Mouse (Mus musculus) retina, postnatal 7 days (tissue): ENCODE data around the gene Eepd1.
"Not testable (repeated sequence)": the region's sequence is repeated elsewhere in the genome, so short reads cannot be mapped to it uniquely, and the experiment has no call there.

Experiments used
- DNase-seq: peaks from one replicate; pipeline ENCODE4 v3.0.0-alpha.2; 2012; ENCODE audit warnings: low read depth, low spot score

Gene Eepd1

DNA sequence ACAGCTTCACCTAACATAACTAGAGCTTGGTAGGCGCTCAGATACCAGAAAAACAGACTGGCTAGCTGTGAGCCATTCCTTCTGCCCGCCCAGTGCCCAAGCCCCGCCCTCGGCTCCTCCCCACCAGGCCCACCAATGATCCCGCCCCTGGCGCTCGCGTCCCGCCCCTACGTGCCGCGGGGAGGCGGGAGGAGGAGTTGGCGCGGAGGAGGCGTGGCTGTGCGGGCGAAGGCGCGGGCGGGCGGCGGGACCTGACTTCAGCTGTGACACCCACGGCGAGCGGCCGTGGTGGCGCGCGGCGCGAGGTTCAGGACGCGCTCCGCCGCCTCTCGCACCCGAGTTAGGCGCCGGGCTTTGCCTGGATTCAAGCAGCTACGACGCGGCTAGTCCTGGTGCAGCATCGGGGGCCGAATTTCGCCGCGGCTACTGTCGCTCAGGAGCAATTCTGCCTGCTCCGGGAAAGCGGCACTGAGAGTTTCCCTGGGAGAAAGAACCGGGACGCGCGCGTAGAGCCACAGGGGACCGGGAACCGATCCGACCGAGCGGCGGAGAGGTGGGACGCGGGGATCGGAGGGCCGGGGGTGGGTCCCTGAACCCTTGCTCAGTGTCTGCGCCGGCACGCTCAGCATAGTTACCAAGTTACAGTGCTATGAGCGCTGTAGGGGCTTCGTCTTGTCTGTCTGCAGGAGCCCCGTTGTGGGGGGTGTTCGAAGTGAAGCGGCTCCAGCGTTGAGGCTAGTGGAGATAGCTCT is at the start of gene Eepd1:
TSS of gene Eepd1 (plus strand) at position 204 of the 752 bp plus-strand sequence.
- peak; percentile 87 for DNase-seq

DNA sequence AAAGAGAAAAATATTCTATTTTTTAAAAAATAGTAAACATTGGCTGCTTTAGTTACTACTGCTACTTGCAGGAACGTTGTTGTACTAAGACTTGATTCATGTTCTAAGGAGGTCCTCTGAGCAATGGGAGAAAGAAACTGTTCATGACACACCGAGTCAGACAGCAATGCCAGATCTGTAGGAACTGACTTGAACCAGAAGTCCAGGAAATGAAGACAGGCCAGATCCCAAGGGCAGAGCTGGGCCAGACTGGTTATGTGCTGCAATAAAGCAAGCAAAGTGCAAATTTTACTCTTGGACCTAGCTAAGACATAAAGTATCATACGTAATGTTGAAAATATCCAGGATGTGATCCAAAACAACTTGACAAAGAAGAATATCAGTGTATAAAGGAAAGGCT is 42.5 kb upstream of the Eepd1 start:
- no peak for DNase-seq

DNA sequence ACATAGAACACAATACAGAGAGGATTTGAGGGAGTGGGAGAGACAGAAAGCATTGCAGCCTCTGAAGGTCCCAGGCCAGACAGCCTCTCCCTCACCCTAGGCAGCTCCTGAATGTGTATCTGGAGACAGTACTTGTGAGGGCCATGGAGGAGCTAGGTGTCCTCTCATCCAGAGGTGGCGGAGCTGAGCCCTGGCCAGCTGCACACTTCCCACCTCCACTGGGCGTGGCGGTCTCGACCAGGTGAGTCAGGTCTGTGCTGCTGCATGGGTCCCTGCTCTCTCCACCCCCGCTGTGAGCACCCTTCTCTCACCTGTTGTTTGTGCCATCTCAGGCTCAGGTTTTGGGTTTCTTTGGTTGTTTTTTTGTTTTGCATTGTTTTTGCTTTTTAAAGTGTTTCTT is 41.3 kb upstream of the Eepd1 start:
- DNase-seq: not testable (repeated sequence)

DNA sequence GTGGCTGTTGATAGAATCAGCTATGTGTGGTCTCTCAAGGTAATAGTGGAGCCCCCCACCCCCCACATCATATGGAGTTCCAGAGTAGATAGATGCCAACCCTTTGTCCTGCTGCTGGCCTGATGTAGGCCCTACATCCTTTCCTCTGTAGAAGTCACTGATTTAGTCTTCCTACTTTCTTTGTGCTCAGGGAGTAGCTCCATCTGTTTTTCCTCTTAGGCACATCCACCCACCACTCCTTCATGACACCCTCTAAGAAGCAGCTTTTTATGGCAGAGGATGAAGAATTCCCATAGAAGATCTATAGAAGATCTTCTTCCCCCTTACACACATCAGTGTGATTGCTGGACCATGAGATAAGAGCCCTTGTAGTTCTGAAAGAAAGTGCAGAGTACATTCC is 39.3 kb upstream of the Eepd1 start:
- no peak for DNase-seq

DNA sequence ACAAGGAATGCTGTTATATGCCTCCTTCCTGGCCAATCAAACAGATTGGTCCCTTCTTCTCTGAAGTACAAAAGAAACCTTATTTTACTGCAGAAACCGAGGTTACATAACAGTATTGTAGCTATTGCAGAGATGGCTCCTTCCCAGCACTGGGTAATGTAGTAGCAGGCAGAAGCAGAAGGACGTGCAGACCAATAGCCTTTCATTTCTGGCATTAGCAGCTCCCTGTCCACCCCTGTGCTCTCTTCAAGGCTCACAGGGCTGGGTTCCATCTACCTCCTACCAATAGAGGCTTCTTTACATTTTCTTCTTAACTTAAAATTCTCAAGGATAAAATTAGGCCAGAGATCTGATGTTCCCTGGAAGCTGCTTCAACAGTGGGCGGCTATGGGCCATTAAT is 38.3 kb upstream of the Eepd1 start:
- DNase-seq: no peak

DNA sequence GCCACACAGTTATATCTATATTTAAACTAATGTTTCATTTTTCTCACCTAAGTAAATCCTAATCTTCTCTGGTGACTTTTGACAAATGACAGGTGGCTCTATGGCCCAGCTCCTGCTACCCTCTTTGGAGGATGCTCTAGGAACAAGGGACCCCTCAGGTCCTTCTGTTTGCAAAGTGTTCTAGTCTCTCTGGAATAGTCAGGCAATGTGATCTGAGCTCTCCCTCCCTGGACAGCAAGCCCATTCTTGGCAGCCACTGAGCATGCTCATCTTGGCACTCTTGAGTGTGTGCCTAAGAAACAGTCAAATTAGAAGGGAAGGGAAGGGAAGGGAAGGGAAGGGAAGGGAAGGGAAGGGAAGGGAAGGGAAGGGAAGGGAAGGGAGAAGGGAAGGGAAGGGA is 37.8 kb upstream of the Eepd1 start:
- no peak for DNase-seq

DNA sequence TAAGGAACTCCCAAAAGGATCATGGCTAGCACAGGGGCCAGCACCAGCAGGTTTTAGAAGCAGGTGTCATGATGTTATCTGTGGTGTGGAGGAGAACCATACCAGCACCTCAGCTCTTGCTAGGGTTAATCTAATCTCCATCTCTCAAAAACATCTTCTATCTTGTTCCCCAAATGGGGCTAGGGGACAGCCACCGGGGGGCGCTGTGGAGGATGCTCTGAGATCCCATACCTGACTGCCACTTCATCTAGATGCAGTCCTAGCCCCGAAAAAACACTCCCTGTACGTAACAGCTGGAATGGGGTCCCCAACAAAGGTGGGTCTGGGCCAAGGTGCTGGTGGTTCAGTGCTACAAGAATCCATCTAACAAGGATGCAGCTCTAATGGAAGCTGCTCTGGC is 31.0 kb upstream of the Eepd1 start:
- DNase-seq: no peak

DNA sequence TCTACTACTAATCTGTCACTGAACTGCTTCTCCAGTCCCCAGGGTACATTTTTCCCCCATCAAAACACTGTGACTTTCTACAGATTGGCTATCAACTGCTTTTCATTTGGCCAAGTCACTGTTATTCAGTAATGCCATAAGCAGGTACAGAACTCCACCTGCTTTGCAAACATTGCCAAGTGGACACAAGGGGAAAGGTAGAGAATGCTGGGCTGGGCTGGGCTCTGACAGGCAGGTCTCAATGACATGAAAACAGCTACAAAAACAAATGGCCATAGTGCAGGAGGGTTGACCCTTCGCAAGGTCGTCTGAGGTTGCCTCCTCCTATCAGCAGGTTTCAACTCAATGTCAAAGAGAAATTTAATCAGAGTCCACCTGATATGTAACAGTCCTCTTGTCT is 26.3 kb upstream of the Eepd1 start:
- DNase-seq: no peak

DNA sequence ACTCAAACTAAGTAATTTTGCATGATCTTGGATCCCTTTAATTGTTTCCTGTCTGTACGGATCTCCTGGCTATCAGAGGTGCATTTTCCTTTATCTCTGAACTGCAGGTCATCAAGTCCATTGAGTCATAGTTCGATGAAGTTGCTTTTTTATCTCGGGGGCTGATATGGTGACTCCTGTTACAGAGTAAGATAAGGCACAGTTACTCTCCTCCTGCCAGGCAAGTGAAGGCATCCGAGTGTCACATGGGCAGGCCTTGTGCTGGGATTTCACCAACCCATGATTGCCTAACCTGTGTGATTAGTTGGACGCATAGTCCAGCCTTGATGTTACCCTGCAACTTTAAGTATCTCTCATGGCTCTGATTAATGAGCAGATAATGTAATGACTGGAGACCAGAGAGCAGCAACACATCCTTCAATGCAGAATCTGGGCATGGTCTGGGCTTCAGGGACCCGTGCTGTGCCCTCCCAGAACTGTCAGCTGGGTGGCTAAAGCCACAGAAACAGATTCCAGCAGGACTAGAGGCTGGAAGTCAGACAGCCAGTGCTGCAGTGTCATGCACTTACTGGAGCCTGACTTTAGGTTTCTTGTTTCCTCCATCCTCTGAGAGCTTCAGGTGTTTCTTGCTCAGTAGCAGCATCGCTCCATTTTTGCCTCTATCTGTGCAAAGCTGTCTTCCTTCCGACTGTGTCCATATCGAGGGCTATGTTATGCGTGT is 20.4 kb upstream of the Eepd1 start:
- no peak for DNase-seq

DNA sequence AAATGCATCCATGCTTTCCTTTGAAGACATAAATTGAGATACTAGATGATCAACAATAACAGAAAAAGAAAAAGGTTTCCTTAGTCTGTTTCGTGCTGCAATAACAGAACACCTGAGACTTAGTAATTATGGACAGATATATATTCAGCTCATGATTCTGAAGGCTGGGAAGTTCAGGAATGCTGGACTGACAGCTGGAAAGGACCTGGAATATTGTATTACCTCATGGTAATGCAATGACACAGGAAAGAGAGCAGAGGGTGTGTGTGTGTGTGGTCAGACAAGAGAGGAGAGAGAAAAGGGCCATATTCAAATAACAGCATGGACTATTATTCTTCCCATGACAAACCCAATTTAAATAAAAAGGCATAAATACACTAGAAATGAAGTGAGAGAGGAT is 17.0 kb upstream of the Eepd1 start:
- DNase-seq: no peak

DNA sequence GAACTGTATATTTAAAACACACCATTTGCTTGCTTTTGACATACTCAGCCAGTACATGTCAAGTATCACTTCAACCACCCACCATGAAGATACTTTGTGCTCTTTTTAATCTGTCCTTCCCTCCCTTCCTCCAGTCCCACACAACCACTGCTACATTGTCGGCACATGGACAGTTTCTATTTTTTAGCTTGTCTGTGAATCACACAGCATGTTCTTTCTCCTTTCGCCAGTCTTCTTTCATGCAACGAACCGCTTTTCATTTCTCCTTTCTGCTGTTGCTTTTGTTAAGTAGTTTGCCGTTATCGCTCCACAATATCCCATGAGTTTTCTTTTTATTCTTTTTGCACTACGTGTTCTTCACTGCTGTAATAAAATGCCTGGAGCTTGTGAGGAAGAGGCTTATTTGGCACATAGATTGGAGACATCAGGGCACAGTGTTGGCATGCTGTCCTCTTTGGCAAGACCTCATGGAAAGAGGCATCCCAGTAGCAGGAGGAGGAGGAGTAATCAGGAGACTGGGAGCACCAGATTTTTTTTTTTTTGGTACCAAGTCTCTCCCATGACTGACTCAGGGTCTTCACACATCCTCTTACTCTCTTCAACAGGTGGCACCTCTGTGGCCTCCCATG is 1.8 kb upstream of the Eepd1 start:
- DNase-seq: no peak

DNA sequence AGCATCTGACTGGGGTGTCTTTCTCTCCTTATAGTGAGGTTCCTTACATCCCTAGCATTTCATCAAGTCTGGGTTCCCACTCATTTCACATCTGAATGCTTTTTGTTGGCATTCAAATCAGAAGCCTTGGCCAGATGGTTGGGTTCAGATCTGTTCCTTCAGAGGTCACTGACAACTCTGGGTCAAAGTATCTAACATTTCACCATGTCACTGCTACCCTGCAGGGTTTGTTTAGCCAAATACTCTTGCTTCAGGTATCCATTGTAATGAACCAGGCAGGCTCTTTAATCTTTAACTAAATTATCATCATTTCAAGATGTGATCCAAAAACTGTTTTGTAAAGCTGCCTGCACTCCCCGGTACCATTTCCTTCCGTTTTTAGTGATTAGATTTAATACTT is 671 bp upstream of the Eepd1 start:
- DNase-seq: no peak

DNA sequence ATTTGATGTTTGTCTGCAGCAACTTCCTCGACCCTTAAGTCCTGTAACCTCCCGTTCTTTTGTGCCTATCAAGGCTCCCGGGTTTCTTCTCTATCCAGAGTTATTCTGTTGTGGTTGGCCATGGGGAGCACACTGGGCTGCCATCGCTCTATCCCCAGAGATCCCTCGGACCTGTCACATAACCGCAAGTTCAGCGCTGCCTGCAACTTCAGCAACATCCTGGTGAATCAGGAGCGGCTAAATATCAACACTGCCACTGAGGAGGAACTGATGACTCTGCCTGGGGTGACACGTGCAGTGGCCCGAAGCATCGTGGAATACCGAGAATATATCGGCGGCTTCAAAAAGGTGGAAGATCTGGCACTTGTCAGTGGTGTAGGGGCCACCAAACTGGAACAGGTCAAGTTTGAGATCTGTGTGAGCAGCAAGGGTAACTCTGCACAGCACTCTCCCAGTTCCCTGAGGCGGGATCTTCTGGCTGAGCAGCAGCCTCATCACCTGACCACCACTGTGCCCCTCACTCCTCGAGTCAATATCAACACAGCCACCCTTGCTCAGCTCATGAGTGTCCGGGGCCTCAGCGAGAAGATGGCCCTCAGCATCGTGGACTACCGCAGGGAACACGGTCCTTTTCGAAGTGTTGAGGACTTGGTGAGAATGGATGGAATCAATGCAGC is 1.1 kb downstream of the Eepd1 start:
- no peak for DNase-seq

DNA sequence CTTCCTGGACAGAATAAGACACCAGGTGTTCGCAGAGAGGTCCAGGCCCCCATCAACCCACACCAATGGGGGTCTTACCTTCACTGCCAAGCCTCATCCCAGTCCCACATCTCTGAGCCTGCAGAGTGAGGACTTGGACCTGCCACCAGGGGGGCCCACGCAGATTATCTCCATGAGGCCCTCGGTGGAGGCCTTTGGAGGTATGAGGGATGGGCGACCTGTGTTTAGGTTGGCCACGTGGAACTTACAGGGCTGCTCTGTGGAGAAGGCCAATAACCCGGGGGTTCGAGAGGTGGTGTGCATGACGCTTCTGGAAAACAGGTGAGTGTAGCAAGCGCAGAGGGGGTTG is 1.6 kb downstream of the Eepd1 start:
- no peak for DNase-seq

DNA sequence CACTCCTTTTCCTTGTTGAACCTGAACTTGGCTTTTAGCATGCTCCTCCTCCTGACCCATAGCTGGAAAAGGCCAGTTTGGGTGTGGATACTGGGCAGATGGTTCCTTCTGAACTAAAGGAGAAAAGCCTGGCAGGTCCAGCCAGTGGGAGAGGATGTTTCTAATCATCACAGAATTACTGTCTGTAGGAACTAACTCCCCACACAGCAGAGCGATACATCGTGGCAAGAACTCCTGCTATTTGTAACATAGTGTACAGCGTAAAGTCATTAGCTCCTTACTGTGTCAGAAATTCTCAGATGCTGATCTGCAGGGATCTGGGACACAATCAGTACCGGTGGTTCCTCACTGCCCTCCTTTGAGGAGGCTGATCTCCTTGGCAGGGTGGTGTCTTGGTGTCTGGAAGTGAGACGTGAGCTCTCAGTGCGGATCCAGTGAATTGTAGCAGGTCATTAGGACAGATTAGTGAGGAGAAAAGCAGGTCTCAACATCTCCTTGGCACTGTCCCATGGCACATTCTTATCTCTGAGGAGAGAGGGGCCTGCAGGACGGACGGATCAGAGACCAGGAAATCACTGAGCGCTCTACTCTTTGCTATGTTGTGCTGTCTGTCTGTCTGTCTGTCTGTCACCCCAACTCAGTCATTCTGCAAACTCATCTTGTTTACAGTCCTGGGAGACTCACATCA is 2.7 kb downstream of the Eepd1 start:
- DNase-seq: no peak

DNA sequence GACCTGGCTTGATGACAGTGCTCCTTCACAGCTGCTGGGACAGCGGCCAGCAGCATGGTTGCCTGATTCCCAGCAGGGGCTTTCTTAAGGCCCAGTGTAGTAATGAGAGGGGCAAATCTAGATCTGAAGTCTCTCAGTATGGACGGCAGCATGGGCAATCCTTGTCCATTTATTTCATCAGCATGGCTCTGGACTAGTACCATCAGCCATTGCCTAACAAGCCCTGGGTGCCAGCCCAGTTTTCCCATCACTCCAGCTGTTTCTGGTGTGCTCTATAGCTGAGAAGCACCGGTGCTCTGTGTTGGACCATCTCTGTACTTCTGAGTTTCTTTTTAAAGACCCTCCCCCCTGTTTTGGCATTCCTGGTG is 3.3 kb downstream of the Eepd1 start:
- no peak for DNase-seq

DNA sequence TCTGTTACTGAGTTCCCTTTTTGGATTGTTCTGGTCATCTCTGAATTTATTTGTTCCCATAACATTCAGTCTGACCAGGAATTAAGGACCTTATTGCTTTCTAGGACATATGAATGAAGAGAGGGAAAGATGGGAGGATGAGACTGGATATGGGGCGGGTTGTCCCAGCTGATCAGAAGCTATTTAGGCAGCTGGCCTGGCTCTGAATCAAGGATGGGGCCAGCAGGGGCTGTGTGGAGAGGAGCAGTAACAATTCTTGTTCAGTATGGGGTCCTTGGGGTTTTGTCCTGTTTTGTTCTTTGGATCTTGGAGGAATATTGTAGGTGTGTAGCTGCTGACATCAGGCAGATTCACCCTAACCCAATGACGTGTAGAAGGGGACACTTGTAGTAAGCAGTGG is 3.7 kb downstream of the Eepd1 start:
- no peak for DNase-seq

DNA sequence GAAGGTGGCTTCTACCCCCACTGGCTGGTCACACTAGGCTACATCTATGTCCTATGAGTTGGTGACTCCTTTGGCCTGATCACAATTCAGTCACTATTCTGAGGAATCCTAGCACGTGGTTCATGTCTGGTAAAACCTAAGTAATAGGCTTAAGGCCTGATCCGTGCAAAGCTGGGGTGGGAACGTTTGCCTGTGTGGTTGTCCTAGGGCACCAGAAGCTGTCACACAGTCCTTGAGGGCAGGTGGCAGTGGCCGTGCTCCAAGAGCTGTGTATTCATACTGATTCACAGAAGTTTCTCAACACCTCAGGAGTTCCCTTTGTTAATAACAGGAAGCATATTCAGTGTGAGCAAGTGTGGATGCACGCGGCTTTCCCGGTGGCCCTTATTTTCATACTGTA is 4.1 kb downstream of the Eepd1 start:
- DNase-seq: peak; percentile 46

DNA sequence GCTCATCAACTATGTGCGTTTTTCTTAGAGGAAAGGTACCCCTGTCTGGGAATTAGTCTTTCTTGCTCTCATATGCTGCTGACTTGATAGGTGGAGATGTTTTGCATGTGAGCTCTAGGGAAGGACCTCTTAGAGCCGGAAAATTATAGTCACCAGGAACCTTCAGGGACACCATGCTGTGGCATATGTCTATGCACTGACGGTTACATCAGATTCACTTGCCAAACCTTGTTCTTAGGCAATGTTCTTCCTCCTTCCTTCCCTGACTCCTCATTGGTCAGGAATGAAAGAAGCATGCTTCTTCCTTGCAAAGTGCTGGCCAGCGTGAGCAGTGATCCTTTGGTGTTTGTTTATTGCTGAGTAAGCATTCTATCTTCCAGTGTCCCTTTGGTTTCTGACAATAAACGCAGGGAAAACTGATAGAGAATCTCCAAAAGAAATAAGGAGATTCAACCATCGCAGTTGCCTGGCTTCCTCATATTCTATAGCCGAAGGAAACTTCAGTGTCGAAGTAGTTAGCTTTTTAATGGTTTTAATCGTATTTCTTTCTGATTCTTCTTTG is 5.0 kb downstream of the Eepd1 start:
- no peak for DNase-seq

DNA sequence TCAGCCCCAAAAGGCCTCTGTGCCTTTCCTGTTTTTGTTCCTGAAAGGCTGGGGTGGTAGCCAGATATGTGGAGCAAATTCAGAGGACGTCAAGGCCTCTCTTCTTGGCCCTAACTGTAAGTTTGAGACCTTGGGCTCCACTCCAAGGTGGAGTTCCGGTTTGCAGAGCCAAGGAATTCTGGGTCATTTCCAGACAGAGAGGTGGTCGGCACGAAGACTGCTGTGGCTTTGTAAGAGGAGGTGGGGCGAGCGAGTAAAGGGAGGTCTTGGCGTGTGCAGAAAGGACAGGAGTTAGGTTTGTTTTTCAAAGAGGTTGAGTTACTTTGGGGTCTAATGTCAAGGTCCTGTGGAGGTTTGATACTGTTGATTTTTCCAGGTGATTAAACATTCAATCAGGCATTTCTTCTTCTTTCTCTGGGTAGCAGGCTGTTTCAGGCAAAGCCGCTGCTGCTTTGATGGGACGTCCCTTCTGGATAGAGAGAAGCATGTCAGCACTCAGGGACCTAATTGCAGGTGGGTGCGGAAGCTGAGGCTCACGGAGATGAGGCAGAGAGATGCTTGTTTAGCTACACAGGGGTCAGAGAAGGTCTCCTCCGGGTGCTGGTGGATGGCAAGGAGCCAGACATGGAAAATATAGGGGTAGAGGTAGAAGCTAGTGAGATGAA is 6.2 kb downstream of the Eepd1 start:
- no peak for DNase-seq

DNA sequence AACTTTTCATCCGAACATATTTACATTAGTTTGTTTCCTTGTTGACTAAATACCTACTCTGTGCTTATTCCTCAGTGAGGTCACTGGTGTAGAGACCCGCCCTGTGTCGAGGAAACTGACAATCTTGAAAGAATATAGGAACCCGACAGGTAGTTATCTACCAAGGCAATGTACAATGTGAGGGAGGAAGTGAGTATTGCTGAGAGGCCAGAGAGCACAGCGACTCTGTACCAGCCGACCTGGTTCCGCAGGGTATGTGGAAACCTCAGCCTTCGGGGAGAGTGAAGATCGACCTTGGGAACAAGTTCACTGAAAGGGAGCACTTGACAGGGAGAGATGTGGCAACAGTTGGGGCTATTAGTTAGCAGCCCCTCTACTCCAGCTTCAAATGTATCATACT is 7.2 kb downstream of the Eepd1 start:
- DNase-seq: no peak
